Mouse (Mus musculus): ENCODE results near the gene Gpr65. TPM values are rescaled to one million over a fixed set of nuclear protein-coding genes. Genes with fewer than 3 reads are reported as not detected.
A peak's percentile ranks its signal among the peaks of the same experiment; 100 is the strongest.
"Not testable (repeated sequence)": the region's sequence is repeated elsewhere in the genome, so short reads cannot be mapped to it uniquely, and the experiment has no call there.

Gpr65 gene
- not detected for total RNA-seq (2021)
- long read RNA-seq, experiment 1, result 0 reads
- long read RNA-seq, experiment 2, result 0 reads

DNA sequence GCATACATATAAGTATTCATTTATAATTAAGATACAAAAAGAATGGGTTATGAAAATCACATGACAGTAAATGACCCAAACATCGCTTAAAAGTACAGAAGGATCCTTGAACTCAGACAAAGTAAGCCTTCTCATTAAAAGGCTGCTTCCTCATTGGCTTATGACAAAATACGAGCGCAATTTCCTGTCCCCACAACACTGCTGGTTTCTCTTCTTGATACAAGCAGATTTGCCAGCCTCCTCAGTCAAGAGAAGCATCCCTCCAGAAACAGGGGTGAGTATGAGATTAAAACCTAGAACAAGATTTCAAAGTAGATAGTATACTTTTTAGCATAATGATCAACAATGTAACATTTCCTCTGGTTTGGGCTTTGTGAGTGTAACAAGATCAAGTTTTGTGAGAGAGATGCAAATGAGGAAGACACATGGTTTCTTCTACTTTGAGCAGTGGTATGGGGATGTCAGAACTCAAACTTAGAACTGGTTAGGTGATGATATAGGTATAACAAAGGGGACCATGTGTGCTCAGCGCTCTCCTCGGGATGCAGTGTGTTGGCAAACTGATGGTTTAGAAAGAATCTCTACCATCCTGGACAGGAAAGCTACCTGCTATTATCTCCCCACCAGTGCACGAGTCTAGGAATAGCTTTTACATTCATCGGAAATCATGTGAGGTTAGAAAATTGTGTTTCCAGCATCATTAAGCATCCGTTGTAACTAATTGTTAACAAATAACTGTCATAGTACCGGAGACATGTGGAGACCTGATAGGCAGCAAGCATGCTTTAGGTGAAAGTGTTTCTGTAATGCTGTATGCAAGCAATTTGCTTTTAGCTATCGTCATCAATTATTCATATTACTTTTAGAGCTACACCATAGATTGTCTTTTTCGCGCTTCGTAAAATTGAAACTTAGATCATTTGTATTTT, at the start of gene Gpr65:
Gene Gpr65, plus strand, starts transcription at position 195 of the 929 bp plus-strand sequence.
- Histone ChIP-seq H3K27ac (no peak within 1 kb of the TSS), H3K4me3 (no peak within 1 kb of the TSS)
- no peak for TF ChIP-seq CTCF (conservative IDR thresholded peaks at IDR 0.05)
- DNase-seq (ENCODE audit: low spot score in 2 of 2), result no peak

DNA sequence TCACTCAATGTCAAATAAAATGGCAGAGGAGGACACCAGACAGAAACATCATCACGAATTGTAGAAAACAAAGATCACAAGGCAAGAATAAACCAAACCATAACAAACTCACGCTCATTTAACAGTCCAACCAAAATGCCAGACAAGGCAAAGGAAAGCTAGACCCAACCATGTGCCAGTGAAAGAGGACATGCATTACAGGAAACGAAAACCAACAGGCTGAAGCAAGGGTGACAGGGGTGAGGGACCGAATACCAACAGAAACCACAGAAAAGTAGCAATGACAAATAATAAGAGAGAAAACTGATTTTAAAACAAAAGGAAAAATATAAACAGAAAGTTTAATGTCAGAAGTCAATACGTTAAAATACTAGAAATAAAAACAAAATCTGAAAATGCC, 45.1 kb upstream of the Gpr65 start:
- no peak overlapping the region for H3K4me3 ChIP-seq
- H3K27ac ChIP-seq, result no peak overlapping the region
- DNase-seq (ENCODE audit: low spot score in 2 of 2), result no peak
- no peak for TF ChIP-seq CTCF (conservative IDR thresholded peaks at IDR 0.05)

DNA sequence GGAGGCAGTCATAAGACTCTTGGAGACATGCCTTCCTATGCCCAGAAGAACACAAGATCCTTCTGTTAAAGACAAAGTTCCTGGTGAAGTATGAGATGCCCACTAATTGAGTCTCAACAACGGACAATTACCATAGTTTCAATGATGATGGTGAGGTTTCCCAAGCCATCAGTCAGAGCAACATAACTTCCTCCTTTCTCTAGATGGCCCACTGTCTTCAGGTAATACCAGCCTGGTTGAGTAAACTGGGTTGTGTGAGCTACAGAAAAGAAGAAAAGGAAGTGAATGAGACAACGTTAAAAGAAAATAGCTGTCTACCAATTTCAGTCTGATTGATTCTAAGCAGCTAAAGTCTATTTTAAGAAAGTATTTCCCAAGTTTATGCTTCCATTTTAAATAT, 41.4 kb upstream of the Gpr65 start:
- no peak overlapping the region for H3K4me3 ChIP-seq
- DNase-seq (ENCODE audit: low spot score in 2 of 2), result no peak
- TF ChIP-seq CTCF (conservative IDR thresholded peaks at IDR 0.05), result no peak
- no peak overlapping the region for H3K27ac ChIP-seq

GRCm38 (mm10) chr12:98238478-98238877, 30.0 kb upstream of the Gpr65 start:
- not testable (repeated sequence) for H3K4me3 ChIP-seq; H3K27ac ChIP-seq; DNase-seq (ENCODE audit: low spot score in 2 of 2)

- Histone ChIP-seq H3K4me3 (no peak overlapping the region), H3K27ac (peak overlapping the region; percentile 64; the same call in 1 of the 2 replicates)
- no peak for TF ChIP-seq CTCF (conservative IDR thresholded peaks at IDR 0.05)
- no peak for DNase-seq (ENCODE audit: low spot score in 2 of 2)
These were observed 24.3 kb upstream of the Gpr65 start for GRCm38 (mm10) chr12:98244161-98244560.

GRCm38 (mm10) chr12:98244865-98245264, 23.6 kb upstream of the Gpr65 start:
- no peak for DNase-seq (ENCODE audit: low spot score in 2 of 2)
- no peak overlapping the region for H3K27ac ChIP-seq
- no peak for TF ChIP-seq CTCF (conservative IDR thresholded peaks at IDR 0.05)

GRCm38 (mm10) chr12:98246835-98247234, 21.6 kb upstream of the Gpr65 start:
- Histone ChIP-seq H3K4me3 (no peak overlapping the region), H3K27ac (no peak overlapping the region)
- no peak for TF ChIP-seq CTCF (conservative IDR thresholded peaks at IDR 0.05)
- DNase-seq (ENCODE audit: low spot score in 2 of 2), result no peak

More at GRCm38 (mm10) chr12:98244865-98245264, 23.6 kb upstream of the Gpr65 start:
- no peak overlapping the region for H3K4me3 ChIP-seq

GRCm38 (mm10) chr12:98249671-98250070, 18.8 kb upstream of the Gpr65 start:
- H3K4me3 ChIP-seq, result no peak overlapping the region
- no peak for DNase-seq (ENCODE audit: low spot score in 2 of 2)
- no peak overlapping the region for H3K27ac ChIP-seq
- TF ChIP-seq CTCF (conservative IDR thresholded peaks at IDR 0.05), result no peak

- no peak overlapping the region for H3K27ac ChIP-seq
- no peak for DNase-seq (ENCODE audit: low spot score in 2 of 2)
- TF ChIP-seq CTCF (conservative IDR thresholded peaks at IDR 0.05), result no peak
- no peak overlapping the region for H3K4me3 ChIP-seq
These were observed 18.1 kb upstream of the Gpr65 start for GRCm38 (mm10) chr12:98250327-98250726.

DNA sequence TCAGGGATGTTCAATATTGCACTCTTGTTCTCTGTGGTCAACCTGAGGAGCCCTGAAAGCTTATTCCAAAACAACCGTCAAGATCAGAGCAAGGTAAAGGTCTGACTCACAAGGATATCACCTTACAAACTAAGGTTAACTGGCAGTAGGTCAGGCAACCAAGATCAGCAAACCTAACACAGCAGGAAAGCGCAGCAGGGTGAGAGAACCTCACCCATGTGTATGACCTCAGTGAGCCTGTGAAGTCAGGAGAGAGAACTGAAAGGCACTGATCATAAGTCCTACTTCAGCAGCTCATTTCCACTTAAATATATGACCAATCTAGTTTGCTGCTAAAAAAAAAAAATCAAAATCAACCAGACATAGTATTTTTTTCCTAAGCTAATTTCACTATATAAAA, 16.0 kb upstream of the Gpr65 start:
- no peak for TF ChIP-seq CTCF (conservative IDR thresholded peaks at IDR 0.05)
- Histone ChIP-seq H3K27ac (no peak overlapping the region), H3K4me3 (no peak overlapping the region)
- no peak for DNase-seq (ENCODE audit: low spot score in 2 of 2)

GRCm38 (mm10) chr12:98255373-98255995, 13.0 kb upstream of the Gpr65 start:
- no peak for DNase-seq (ENCODE audit: low spot score in 2 of 2)
- no peak for TF ChIP-seq CTCF (conservative IDR thresholded peaks at IDR 0.05)
- Histone ChIP-seq H3K27ac (no peak overlapping the region), H3K4me3 (no peak overlapping the region)

DNA sequence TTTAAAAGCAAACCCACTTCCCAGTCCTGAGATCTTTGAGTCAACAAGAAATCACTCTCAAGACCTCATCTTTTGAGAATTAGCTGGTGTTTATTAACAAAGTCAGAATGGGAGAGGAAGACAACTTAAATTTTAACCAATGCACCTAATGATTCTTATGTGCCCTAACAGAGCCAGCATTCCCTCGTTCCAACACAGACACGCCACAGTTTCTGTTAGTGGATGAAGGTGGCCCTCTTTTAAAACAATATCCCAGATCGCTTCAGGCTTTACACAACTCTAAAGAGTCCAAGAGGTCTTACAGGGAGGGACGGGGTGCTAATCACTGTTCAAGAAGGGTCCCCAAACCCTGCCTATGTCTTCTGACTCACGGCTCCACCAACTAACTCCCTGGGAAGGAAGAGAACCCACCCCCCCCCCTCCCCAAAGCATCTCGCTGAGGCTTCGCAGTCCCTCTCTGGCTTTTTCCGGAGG, 10.0 kb upstream of the Gpr65 start:
- no peak for DNase-seq (ENCODE audit: low spot score in 2 of 2)
- H3K27ac ChIP-seq, result peak overlapping the region; percentile 97

GRCm38 (mm10) chr12:98258845-98259517, 9.5 kb upstream of the Gpr65 start, which contains the start of gene Galc:
Gene Galc, minus strand, starts transcription at chr12:98259459.
- Histone ChIP-seq H3K27ac (peak within 1 kb of the TSS; percentile 97), H3K4me3 (peak within 1 kb of the TSS; percentile 98)
- peak; percentile 80 to 90 for DNase-seq (ENCODE audit: low spot score in 2 of 2)
- TF ChIP-seq CTCF (conservative IDR thresholded peaks at IDR 0.05), result no peak

More for the DNA sequence above, 10.0 kb upstream of the Gpr65 start:
- no peak for TF ChIP-seq CTCF (conservative IDR thresholded peaks at IDR 0.05)
- H3K4me3 ChIP-seq, result peak overlapping the region; percentile 98

All from layer of hippocampus, adult 2 months (tissue).